Mouse (Mus musculus) kidney, embryonic 15.5 days (tissue): ENCODE results near the gene Snx29. TPM values are rescaled to one million over a fixed set of nuclear protein-coding genes. Genes with fewer than 3 reads are reported as not detected.

ENCODE experiments used
- ATAC-seq: fragments of 200-750 bp; cut with Nextera tagmentation; replicated peaks from 2 replicates; pipeline ENCODE4 v1.8.0; 2017; ENCODE audit warnings: moderate TSS enrichment; ENCODE audit not compliant: low FRiP score
- H3K27ac ChIP-seq: fragments of 300-500 bp; sonication (generic); 2 replicates; pipeline ENCODE4 v1.5.1; 2015; ENCODE audit warnings: mild to moderate bottlenecking, inconsistent platforms
- H3K27me3 ChIP-seq: fragments of 300-500 bp; sonication (generic); 2 replicates; pipeline ENCODE4 v1.6.1; 2015; ENCODE audit warnings: inconsistent platforms
- H3K36me3 ChIP-seq: fragments of 300-500 bp; sonication (generic); 2 replicates; pipeline ENCODE4 v1.6.1; 2015; ENCODE audit warnings: inconsistent platforms
- H3K4me1 ChIP-seq: fragments of 300-500 bp; sonication (generic); 2 replicates; pipeline ENCODE4 v1.6.1; 2015; ENCODE audit warnings: inconsistent platforms
- H3K4me2 ChIP-seq: fragments of 300-500 bp; sonication (generic); 2 replicates; pipeline ENCODE4 v1.6.1; 2015; ENCODE audit warnings: moderate library complexity, mild to moderate bottlenecking, inconsistent platforms
- H3K4me3 ChIP-seq: fragments of 300-500 bp; sonication (generic); replicated peaks from 2 replicates; pipeline ENCODE4 v1.5.1; 2015; ENCODE audit warnings: mild to moderate bottlenecking, inconsistent platforms
- H3K9ac ChIP-seq: fragments of 300-500 bp; sonication (generic); 2 replicates; pipeline ENCODE4 v1.6.1; 2015; ENCODE audit warnings: mild to moderate bottlenecking, inconsistent platforms
- H3K9me3 ChIP-seq: fragments of 300-500 bp; sonication (generic); replicated peaks from 2 replicates; pipeline ENCODE4 v1.6.1; 2016; ENCODE audit warnings: inconsistent platforms
- WGBS: fragments of 180-500 bp; shearing (Covaris S2); methylation state at CpG from one replicate; pipeline ENCODE4 v1.1.7; 2015; ENCODE audit warnings: mixed read lengths; 5-methylcytosine and 5-hydroxymethylcytosine counted together
- polyA plus RNA-seq: library from polyadenylated mRNA; unstranded; fragments of >200 nt; fragmentation: Nextera tagmentation; extraction: Ambion mirVana; gene quantifications from 2 replicates; pipeline ENCODE4 v1.2.1, GENCODE M21; 2015

Gene Snx29
- polyA plus RNA-seq, 1 experiment from 2014 or later, result 19.8 TPM

DNA sequence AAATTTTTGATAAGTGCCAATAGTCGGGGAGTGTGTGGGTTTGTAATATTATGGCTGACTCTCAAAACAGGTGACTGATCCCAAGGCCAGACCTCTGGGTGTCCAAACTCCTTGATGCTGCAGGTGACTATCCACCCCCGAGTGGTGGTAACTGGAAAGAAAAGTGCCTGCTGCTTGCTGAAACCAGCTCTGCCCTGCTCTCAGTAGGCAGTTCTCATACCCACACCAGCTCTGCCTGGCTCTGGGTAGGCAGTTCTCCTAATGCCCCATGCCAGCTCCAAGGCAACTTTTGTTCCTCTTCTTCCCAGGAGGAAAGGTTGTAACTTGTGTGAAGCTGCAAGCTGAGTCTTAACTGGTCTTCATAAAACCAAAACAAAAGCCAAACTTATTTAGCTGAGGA lies 321.7 kb downstream of the Snx29 start:
- no peak for ATAC-seq
- Histone ChIP-seq H3K4me2 (no peak overlapping the region), H3K9ac (no peak overlapping the region), H3K9me3 (no peaks in the 10 kb centered on the region), H3K36me3 (no peaks in the 10 kb centered on the region), H3K27me3 (no peaks in the 10 kb centered on the region), H3K27ac (no peak overlapping the region), H3K4me1 (peaks cover 8% of the 10 kb centered on the region; the same call in 1 of the 2 replicates), H3K4me3 (no peak overlapping the region)
- WGBS, result 74% methylated on average over 2 of the region's 2 CpGs

DNA sequence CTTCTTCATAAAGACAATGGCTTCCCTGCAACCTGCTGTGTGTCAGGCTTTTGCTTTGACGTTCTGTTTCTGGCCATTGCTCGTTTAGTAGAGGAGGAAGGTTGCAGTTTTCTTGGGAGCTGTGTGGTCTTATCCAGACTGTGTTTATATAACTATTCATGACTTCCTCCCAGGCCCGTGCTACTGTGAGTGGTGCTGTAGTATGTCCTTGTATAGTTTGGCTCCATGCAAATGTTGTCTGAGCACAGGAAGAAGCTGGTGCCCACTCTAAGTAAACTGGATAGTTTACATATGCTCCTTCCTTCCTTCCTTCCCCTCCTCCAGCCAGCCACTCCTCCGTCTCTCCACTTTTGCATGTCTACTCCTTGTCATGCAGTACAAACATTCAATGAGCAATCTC lies 323.0 kb downstream of the Snx29 start:
- no peaks in the 10 kb centered on the region for H3K9me3 ChIP-seq
- WGBS, result 30% methylated on average over 4 of the region's 4 CpGs
- no peak for ATAC-seq
- no peak overlapping the region for H3K4me2 ChIP-seq
- H3K27ac ChIP-seq, result no peak overlapping the region
- H3K9ac ChIP-seq, result no peak overlapping the region
- peaks cover 8% of the 10 kb centered on the region; the same call in 1 of the 2 replicates for H3K4me1 ChIP-seq
- no peak overlapping the region for H3K4me3 ChIP-seq
- no peaks in the 10 kb centered on the region for H3K27me3 ChIP-seq
- H3K36me3 ChIP-seq, result no peaks in the 10 kb centered on the region

- 83% methylated on average over 4 of the region's 4 CpGs for WGBS
- H3K4me2 ChIP-seq, result no peak overlapping the region
- no peak overlapping the region for H3K4me3 ChIP-seq
- peaks cover 8% of the 10 kb centered on the region; the same call in 1 of the 2 replicates for H3K4me1 ChIP-seq
- no peaks in the 10 kb centered on the region for H3K9me3 ChIP-seq
- no peak for ATAC-seq
- no peak overlapping the region for H3K9ac ChIP-seq
- H3K27me3 ChIP-seq, result no peaks in the 10 kb centered on the region
- H3K36me3 ChIP-seq, result no peaks in the 10 kb centered on the region
- H3K27ac ChIP-seq, result no peak overlapping the region
These were observed 324.1 kb downstream of the Snx29 start for GRCm38 (mm10) chr16:11646745-11647289.

- peaks cover 4% of the 10 kb centered on the region; the same call in 1 of the 2 replicates for H3K4me1 ChIP-seq
- no peak overlapping the region for H3K27ac ChIP-seq
- H3K36me3 ChIP-seq, result no peaks in the 10 kb centered on the region
- H3K27me3 ChIP-seq, result no peaks in the 10 kb centered on the region
- no peak for ATAC-seq
- no peak overlapping the region for H3K4me2 ChIP-seq
- no peak overlapping the region for H3K4me3 ChIP-seq
- no peak overlapping the region for H3K9ac ChIP-seq
- no peaks in the 10 kb centered on the region for H3K9me3 ChIP-seq
- 97% methylated on average over 1 of the region's 1 CpGs for WGBS
These were observed 325.5 kb downstream of the Snx29 start for GRCm38 (mm10) chr16:11648169-11648688.

DNA sequence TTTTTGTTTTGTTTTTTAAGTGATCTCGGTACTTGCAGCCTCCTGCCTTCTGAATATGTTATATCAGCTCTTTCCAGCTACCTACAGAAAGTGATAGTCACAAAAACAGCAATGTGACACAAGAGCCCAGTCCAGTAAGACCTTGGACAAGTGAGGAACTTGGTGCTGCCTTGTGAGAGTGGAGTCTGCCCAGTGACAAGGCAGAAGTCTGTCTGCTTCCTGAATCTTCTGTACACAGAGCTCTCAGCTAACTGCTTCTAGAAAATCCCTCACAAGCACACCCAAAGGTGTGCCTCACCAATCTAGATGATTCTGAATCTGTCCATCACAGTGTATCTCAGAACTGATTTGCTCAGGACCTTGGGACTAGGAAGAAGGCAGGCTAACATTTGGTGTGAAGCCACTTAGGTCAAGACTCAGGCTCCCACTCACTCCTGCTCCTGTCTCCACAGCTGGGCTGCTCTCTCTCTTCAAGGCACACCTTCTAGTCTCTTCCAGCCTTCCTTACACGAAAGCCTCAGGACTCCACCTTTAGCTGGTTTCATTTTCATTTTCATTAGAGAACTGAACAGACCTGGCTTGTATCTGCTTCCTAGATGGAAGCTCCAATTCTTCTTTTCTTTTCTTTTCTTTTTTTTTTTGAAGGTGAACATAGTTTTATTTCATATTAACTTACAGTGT lies 330.1 kb downstream of the Snx29 start:
- H3K9me3 ChIP-seq, result no peaks in the 10 kb centered on the region
- 74% methylated on average over 2 of the region's 2 CpGs for WGBS

DNA sequence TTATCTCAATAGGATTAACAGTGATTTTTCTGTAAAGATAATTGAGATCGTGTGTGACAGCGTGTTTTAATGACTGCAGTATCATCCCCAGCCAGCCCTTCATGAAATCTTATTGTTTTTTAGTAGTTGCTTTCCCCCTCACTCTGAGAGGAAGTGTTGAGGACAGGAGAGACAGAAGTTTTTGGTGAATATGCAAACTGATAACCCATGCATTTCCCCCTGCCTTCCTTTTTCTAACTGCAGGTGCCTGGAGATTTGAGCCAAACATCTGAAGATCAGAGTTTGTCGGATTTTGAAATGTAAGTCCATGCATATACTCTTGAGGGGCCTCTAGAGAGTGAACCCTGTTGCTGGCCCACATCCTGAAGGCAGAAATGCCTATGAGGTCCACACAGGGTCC lies 333.2 kb downstream of the Snx29 start:
- WGBS, result 86% methylated on average over 3 of the region's 3 CpGs
- Histone ChIP-seq H3K4me1 (no peaks in the 10 kb centered on the region), H3K9me3 (no peaks in the 10 kb centered on the region), H3K27ac (no peak overlapping the region), H3K4me2 (no peak overlapping the region), H3K9ac (no peak overlapping the region), H3K36me3 (no peaks in the 10 kb centered on the region), H3K4me3 (no peak overlapping the region), H3K27me3 (no peaks in the 10 kb centered on the region)
- no peak for ATAC-seq

More for the DNA sequence above, 330.1 kb downstream of the Snx29 start:
- Histone ChIP-seq H3K27ac (no peak overlapping the region), H3K4me2 (no peak overlapping the region), H3K4me3 (no peak overlapping the region), H3K27me3 (no peaks in the 10 kb centered on the region), H3K4me1 (no peaks in the 10 kb centered on the region), H3K36me3 (no peaks in the 10 kb centered on the region), H3K9ac (no peak overlapping the region)
- ATAC-seq, result no peak

- Histone ChIP-seq H3K4me2 (no peak overlapping the region), H3K36me3 (no peaks in the 10 kb centered on the region), H3K9ac (no peak overlapping the region), H3K4me1 (no peaks in the 10 kb centered on the region), H3K27ac (no peak overlapping the region; the same call in 1 of the 2 replicates), H3K27me3 (no peaks in the 10 kb centered on the region), H3K9me3 (no peaks in the 10 kb centered on the region), H3K4me3 (no peak overlapping the region)
- WGBS, result 36% methylated on average over 1 of the region's 1 CpGs
- no peak for ATAC-seq
These were observed 334.4 kb downstream of the Snx29 start for GRCm38 (mm10) chr16:11657111-11657510.

GRCm38 (mm10) chr16:11659111-11659720 lies 336.5 kb downstream of the Snx29 start:
- no peaks in the 10 kb centered on the region for H3K36me3 ChIP-seq
- 89% methylated on average over 6 of the region's 6 CpGs for WGBS
- no peak for ATAC-seq
- no peak overlapping the region for H3K4me2 ChIP-seq
- no peak overlapping the region for H3K4me3 ChIP-seq
- no peaks in the 10 kb centered on the region for H3K4me1 ChIP-seq
- H3K9ac ChIP-seq, result no peak overlapping the region
- H3K27me3 ChIP-seq, result no peaks in the 10 kb centered on the region
- no peaks in the 10 kb centered on the region for H3K9me3 ChIP-seq
- H3K27ac ChIP-seq, result no peak overlapping the region

DNA sequence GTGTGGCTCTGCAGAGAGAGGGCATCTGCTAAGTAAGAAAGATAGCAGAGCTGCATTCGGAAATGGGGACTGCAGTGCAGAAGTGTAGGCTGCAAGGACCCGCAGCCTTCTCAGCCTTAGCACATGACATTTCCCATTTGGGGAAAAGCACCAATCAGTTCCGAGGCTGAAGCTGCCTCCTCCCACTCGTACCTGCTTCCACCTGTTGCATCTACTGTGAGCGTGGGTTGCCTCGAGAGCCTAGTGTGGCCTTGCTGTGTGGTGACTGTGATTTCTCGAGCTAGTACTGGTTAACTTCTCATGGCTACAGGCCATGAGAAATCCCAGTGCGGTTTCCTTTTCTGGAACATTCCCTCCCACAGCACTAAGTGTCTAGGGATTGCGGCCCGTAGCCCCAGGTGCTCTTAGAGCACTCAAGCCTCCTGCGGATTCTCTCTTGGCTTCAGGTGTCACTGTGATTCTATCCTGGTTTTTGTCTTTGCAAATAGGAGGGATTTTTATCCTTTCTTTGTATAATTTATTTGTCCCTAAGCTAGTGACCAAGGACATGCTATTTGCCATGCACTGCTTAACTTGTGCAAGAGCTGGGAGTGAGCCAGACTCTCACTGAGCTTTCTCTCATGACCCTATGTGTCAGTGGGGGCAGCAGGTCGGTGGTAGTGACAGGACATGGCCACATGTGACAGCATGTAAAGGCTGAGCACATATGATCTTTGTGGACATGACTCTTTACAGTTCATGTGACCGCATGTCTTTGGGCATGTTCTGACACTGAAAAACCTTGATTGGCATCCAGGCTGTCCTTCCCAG lies 342.4 kb downstream of the Snx29 start:
- Histone ChIP-seq H3K9ac (no peak overlapping the region), H3K4me3 (no peak overlapping the region), H3K9me3 (no peaks in the 10 kb centered on the region), H3K4me1 (no peaks in the 10 kb centered on the region), H3K36me3 (no peaks in the 10 kb centered on the region), H3K27me3 (no peaks in the 10 kb centered on the region), H3K4me2 (no peak overlapping the region), H3K27ac (no peak overlapping the region)
- WGBS, result 85% methylated on average over 13 of the region's 13 CpGs
- ATAC-seq, result no peak

DNA sequence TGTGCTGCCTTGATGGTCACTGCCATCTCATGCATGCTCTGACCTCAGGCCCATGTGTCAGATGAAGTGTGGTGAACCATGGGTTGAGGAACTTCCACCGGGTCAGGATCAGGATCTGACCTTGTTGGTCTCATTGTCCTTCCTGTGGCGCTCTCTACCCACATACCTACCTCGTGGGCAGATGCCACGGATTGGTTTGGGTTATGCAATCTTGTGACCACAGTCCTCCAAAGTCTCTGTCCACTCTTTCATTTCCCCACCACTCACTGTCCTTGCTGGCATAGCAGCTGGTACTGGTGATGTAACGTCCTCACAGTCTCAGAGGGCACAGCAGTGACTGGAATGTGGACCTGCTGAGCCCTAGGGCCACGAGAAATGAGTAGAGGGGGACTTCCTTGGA lies 343.2 kb downstream of the Snx29 start:
- H3K9me3 ChIP-seq, result no peaks in the 10 kb centered on the region
- no peaks in the 10 kb centered on the region for H3K4me1 ChIP-seq
- no peak overlapping the region for H3K27ac ChIP-seq
- no peak for ATAC-seq
- no peak overlapping the region for H3K4me3 ChIP-seq
- WGBS, result 85% methylated on average over 6 of the region's 6 CpGs
- H3K4me2 ChIP-seq, result no peak overlapping the region
- no peak overlapping the region for H3K9ac ChIP-seq
- no peaks in the 10 kb centered on the region for H3K27me3 ChIP-seq
- H3K36me3 ChIP-seq, result no peaks in the 10 kb centered on the region

- Histone ChIP-seq H3K27ac (no peak overlapping the region), H3K9me3 (no peaks in the 10 kb centered on the region), H3K4me3 (no peak overlapping the region), H3K36me3 (no peaks in the 10 kb centered on the region), H3K9ac (no peak overlapping the region), H3K4me2 (no peak overlapping the region), H3K4me1 (no peaks in the 10 kb centered on the region), H3K27me3 (no peaks in the 10 kb centered on the region)
- ATAC-seq, result no peak
- 89% methylated on average over 1 of the region's 1 CpGs for WGBS
These were observed 345.7 kb downstream of the Snx29 start for GRCm38 (mm10) chr16:11668375-11668774.

- 78% methylated on average over 1 of the region's 1 CpGs for WGBS
- no peaks in the 10 kb centered on the region for H3K4me1 ChIP-seq
- no peak overlapping the region for H3K4me3 ChIP-seq
- no peaks in the 10 kb centered on the region for H3K9me3 ChIP-seq
- no peak overlapping the region for H3K27ac ChIP-seq
- no peak for ATAC-seq
- no peaks in the 10 kb centered on the region for H3K36me3 ChIP-seq
- H3K9ac ChIP-seq, result no peak overlapping the region
- no peak overlapping the region for H3K4me2 ChIP-seq
- H3K27me3 ChIP-seq, result no peaks in the 10 kb centered on the region
These were observed 346.2 kb downstream of the Snx29 start for GRCm38 (mm10) chr16:11668878-11669277.
